Mouse (Mus musculus): ENCODE measurements around the gene Mbip. TPM values are rescaled to one million over a fixed set of nuclear protein-coding genes. Genes with fewer than 3 reads are reported as not detected.

Mbip gene
- total RNA-seq, 2 experiments from 2014 or later = 6.5 to 7.8 TPM

- intact Hi-C loops (cut with DNase I) = no loop called here
- DNase-seq (ENCODE audit: low spot score) = no peak
Measured at GRCm38 (mm10) chr12:56296524-56296923, 49.2 kb downstream of the Mbip start.

- intact Hi-C loops (cut with DNase I) = no loop called here
- DNase-seq (ENCODE audit: low spot score) = no peak
Measured at GRCm38 (mm10) chr12:56295160-56295559, 50.5 kb downstream of the Mbip start.

- DNase-seq (ENCODE audit: low spot score) = no peak
- intact Hi-C loops (cut with DNase I) = no loop called here
Measured at GRCm38 (mm10) chr12:56288548-56288947, 57.1 kb downstream of the Mbip start.

- intact Hi-C loops (cut with DNase I) = no loop called here
- DNase-seq (ENCODE audit: low spot score) = no peak
Measured at GRCm38 (mm10) chr12:56286828-56287227, 58.9 kb downstream of the Mbip start.

GRCm38 (mm10) chr12:56284210-56284609 lies 61.5 kb downstream of the Mbip start:
- intact Hi-C loops (cut with DNase I) = no loop called here
- no peak for DNase-seq (ENCODE audit: low spot score)

- intact Hi-C loops (cut with DNase I) = no loop called here
- DNase-seq (ENCODE audit: low spot score) = no peak
Measured at GRCm38 (mm10) chr12:56281649-56282048, 64.0 kb downstream of the Mbip start.

Other genes starting within 250 kb of the Mbip start
- under 1 TPM in 1 of 2 experiments, not detected in 1; 0.11 TPM for gene Nkx2-1, start 191.0 kb upstream of the Mbip start, total RNA-seq (2021)

Measured in heart, postnatal 25 days (tissue).